Mouse (Mus musculus): ENCODE measurements around the gene Slc36a3. TPM values are rescaled to one million over a fixed set of nuclear protein-coding genes. Genes with fewer than 3 reads are reported as not detected.

Slc36a3 gene
- polyA plus RNA-seq, 2 experiments, result not detected

DNA sequence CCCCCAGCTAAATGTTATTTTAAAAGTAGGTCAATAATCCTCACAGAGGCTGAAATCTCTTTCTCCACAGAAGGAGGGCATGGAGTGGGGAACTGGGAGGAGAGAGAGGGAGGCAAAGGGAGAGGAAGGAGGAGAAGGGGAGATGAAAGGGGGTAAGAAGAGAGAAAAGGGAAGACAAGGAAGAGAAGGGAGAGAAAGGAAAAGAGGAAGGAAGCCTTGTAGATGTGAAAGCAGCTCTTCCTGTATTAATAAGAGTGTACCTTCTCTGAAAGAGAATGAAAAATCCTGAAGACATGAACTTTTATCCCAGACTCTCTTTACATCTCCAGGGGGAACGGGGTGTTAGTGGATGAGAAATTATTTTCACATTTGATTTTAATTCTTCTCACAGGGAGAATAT is 30.1 kb downstream of the Slc36a3 start:
- Histone ChIP-seq H3K27ac (no peak overlapping the region), H3K4me2 (ENCODE audit: low read depth) (no peak overlapping the region), H3K9me3 (ENCODE audit: control insufficient read depth, low read length) (no peaks in the 10 kb centered on the region), H3K27me3 (ENCODE audit: control insufficient read depth, insufficient read depth, low read length) (no peaks in the 10 kb centered on the region), H3K4me3 (ENCODE audit: insufficient read depth in 1 of 2, low read depth in 2 of 2, low read length in 2 of 2) (no peak overlapping the region), H3K36me3 (replicated peaks; ENCODE audit: control insufficient read depth, insufficient read depth, low read depth) (no peaks in the 10 kb centered on the region), H3K9ac (replicated peaks) (no peak overlapping the region), H3K4me1 (replicated peaks; ENCODE audit: control insufficient read depth in 2 of 2, insufficient read depth in 2 of 2, low read length in 1 of 2) (peaks cover 3 to 8% of the 10 kb centered on the region in 2 experiments; a peak in 3 of 4 replicates)
- DNase-seq (ENCODE audit: low read depth in 3 of 3, low spot score in 3 of 3) (no peak), ATAC-seq (ENCODE audit: insufficient read depth) (no peak)
- no peak for TF ChIP-seq EP300 (IDR thresholded peaks at IDR 0.05; ENCODE audit: low read depth)
- no peak for TF ChIP-seq CTCF (IDR thresholded peaks at IDR 0.05; ENCODE audit: low read depth)
- WGBS (ENCODE audit: insufficient replicate concordance), result 61% methylated on average over 1 of the region's 1 CpGs

DNA sequence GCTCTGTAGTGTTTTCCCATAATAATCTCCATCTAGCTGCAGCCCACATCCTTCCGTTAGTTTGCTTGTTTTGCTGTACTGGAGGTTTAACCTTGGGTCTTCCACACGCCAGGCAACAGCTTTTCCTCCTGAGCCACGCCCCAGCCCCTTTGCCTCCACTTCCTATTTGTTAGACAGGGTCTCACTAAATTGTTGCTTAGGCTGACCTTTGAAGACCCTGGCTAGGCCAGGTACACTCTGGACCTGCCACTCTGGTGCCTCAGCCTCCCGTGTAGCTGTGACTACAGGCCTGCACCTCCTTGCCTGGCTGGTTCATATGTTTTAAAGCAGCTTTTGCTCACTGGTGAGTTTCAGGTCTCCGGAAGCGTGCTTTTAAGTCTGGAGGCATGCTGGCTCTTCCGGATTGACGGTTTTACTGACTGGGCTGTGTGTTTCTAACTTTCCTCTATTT is 30.7 kb downstream of the Slc36a3 start:
- H3K27ac ChIP-seq, result no peak overlapping the region
- peaks cover 0 to 4% of the 10 kb centered on the region in 2 experiments; a peak in 1 of 4 replicates for H3K4me1 ChIP-seq (replicated peaks; ENCODE audit: control insufficient read depth in 2 of 2, insufficient read depth in 2 of 2, low read length in 1 of 2)
- no peak overlapping the region for H3K4me3 ChIP-seq (ENCODE audit: insufficient read depth in 1 of 2, low read depth in 2 of 2, low read length in 2 of 2)
- H3K4me2 ChIP-seq (ENCODE audit: low read depth), result no peak overlapping the region
- no peak for ATAC-seq (ENCODE audit: insufficient read depth)
- H3K36me3 ChIP-seq (replicated peaks; ENCODE audit: control insufficient read depth, insufficient read depth, low read depth), result no peaks in the 10 kb centered on the region
- TF ChIP-seq CTCF (IDR thresholded peaks at IDR 0.05; ENCODE audit: low read depth) (no peak), EP300 (IDR thresholded peaks at IDR 0.05; ENCODE audit: low read depth) (no peak)
- no peak overlapping the region for H3K9ac ChIP-seq (replicated peaks)
- WGBS (ENCODE audit: insufficient replicate concordance), result 30% methylated on average over 8 of the region's 8 CpGs
- H3K9me3 ChIP-seq (ENCODE audit: control insufficient read depth, low read length), result no peaks in the 10 kb centered on the region
- no peak for DNase-seq (ENCODE audit: low read depth in 3 of 3, low spot score in 3 of 3)
- no peaks in the 10 kb centered on the region for H3K27me3 ChIP-seq (ENCODE audit: control insufficient read depth, insufficient read depth, low read length)

DNA sequence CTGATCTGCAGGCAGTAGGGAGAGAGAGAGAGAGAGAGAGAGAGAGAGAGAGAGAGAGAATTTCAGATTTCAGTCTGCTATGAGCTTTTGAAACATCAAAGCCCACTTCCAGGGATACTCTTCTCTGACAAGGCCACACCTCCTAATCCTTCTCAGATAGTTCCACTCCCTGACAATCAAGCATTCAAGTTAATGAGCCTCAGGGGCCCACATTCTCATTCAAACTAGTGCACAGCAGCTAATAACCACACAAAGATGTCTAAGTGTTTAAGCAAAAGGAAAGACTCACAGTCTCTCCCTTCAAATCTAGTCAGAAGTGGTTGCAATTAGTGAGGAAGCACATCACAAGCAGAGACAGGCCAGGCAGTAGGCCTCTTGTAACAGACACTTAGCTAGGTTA is 31.2 kb downstream of the Slc36a3 start:
- no peaks in the 10 kb centered on the region for H3K36me3 ChIP-seq (replicated peaks; ENCODE audit: control insufficient read depth, insufficient read depth, low read depth)
- no peak overlapping the region for H3K27ac ChIP-seq
- no peaks in the 10 kb centered on the region for H3K9me3 ChIP-seq (ENCODE audit: control insufficient read depth, low read length)
- ATAC-seq (ENCODE audit: insufficient read depth), result no peak
- no peak for TF ChIP-seq EP300 (IDR thresholded peaks at IDR 0.05; ENCODE audit: low read depth)
- no peak for TF ChIP-seq CTCF (IDR thresholded peaks at IDR 0.05; ENCODE audit: low read depth)
- peaks cover 0 to 4% of the 10 kb centered on the region in 2 experiments; a peak in 1 of 4 replicates for H3K4me1 ChIP-seq (replicated peaks; ENCODE audit: control insufficient read depth in 2 of 2, insufficient read depth in 2 of 2, low read length in 1 of 2)
- no peak overlapping the region for H3K4me3 ChIP-seq (ENCODE audit: insufficient read depth in 1 of 2, low read depth in 2 of 2, low read length in 2 of 2)
- no peak overlapping the region for H3K4me2 ChIP-seq (ENCODE audit: low read depth)
- DNase-seq (ENCODE audit: low read depth in 3 of 3, low spot score in 3 of 3), result no peak
- H3K27me3 ChIP-seq (ENCODE audit: control insufficient read depth, insufficient read depth, low read length), result no peaks in the 10 kb centered on the region
- H3K9ac ChIP-seq (replicated peaks), result no peak overlapping the region

- H3K4me3 ChIP-seq (ENCODE audit: insufficient read depth in 1 of 2, low read depth in 2 of 2, low read length in 2 of 2), result no peak overlapping the region
- H3K27me3 ChIP-seq (ENCODE audit: control insufficient read depth, insufficient read depth, low read length), result no peaks in the 10 kb centered on the region
- no peaks in the 10 kb centered on the region for H3K36me3 ChIP-seq (replicated peaks; ENCODE audit: control insufficient read depth, insufficient read depth, low read depth)
- H3K4me2 ChIP-seq (ENCODE audit: low read depth), result no peak overlapping the region
- WGBS (ENCODE audit: insufficient replicate concordance), result 29% methylated on average over 2 of the region's 2 CpGs
- no peak overlapping the region for H3K9ac ChIP-seq (replicated peaks)
- no peak for DNase-seq (ENCODE audit: low read depth in 3 of 3, low spot score in 3 of 3)
- H3K4me1 ChIP-seq (replicated peaks; ENCODE audit: control insufficient read depth in 2 of 2, insufficient read depth in 2 of 2, low read length in 1 of 2), result peaks cover 0 to 10% of the 10 kb centered on the region in 2 experiments; a peak in 2 of 4 replicates
- no peaks in the 10 kb centered on the region for H3K9me3 ChIP-seq (ENCODE audit: control insufficient read depth, low read length)
- ATAC-seq (ENCODE audit: insufficient read depth), result no peak
- no peak overlapping the region for H3K27ac ChIP-seq
- TF ChIP-seq EP300 (IDR thresholded peaks at IDR 0.05; ENCODE audit: low read depth), result no peak
- no peak for TF ChIP-seq CTCF (IDR thresholded peaks at IDR 0.05; ENCODE audit: low read depth)
These were observed 34.5 kb downstream of the Slc36a3 start for GRCm38 (mm10) chr11:55117031-55117430.

DNA sequence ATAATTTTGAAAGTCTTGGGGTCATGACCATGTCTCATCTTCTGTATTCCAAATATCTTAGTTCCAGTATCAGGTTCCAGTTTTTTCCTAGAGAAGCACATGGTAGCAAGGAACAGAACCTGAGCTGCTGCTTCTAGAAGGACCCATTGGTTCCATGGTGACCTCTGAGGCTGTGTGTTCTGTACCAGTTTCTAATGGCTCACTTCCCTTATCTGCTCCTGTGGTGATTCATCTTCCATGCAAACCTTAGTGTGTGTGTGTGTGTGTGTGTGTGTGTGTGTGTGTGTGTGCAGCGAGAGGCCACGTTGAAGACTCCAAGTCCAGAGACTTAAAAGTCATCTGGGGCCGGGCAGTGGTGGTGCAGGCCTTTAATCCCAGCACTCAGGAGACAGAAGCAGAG is 35.5 kb downstream of the Slc36a3 start:
- WGBS (ENCODE audit: insufficient replicate concordance), result 58% methylated on average over 3 of the region's 3 CpGs
- H3K4me1 ChIP-seq (replicated peaks; ENCODE audit: control insufficient read depth in 2 of 2, insufficient read depth in 2 of 2, low read length in 1 of 2), result peaks cover 0 to 9% of the 10 kb centered on the region in 2 experiments; a peak in 2 of 4 replicates
- H3K9me3 ChIP-seq (ENCODE audit: control insufficient read depth, low read length), result no peaks in the 10 kb centered on the region
- H3K36me3 ChIP-seq (replicated peaks; ENCODE audit: control insufficient read depth, insufficient read depth, low read depth), result no peaks in the 10 kb centered on the region
- DNase-seq (ENCODE audit: low read depth in 3 of 3, low spot score in 3 of 3) (no peak), ATAC-seq (ENCODE audit: insufficient read depth) (no peak)
- no peak overlapping the region for H3K4me3 ChIP-seq (ENCODE audit: insufficient read depth in 1 of 2, low read depth in 2 of 2, low read length in 2 of 2)
- no peak overlapping the region for H3K4me2 ChIP-seq (ENCODE audit: low read depth)
- H3K9ac ChIP-seq (replicated peaks), result no peak overlapping the region
- no peak for TF ChIP-seq CTCF (IDR thresholded peaks at IDR 0.05; ENCODE audit: low read depth)
- TF ChIP-seq EP300 (IDR thresholded peaks at IDR 0.05; ENCODE audit: low read depth), result no peak
- no peaks in the 10 kb centered on the region for H3K27me3 ChIP-seq (ENCODE audit: control insufficient read depth, insufficient read depth, low read length)
- H3K27ac ChIP-seq, result no peak overlapping the region
